Mouse (Mus musculus) MEL (cell line): ENCODE measurements around the gene Slc37a3.

ENCODE experiments used
- CHD1 ChIP-seq: IDR thresholded peaks from 2 replicates; pipeline ENCODE4 v1.6.1; 2012; ENCODE audit warnings: low read depth, mild to moderate bottlenecking, inconsistent platforms, low read length, improper control_type of control experiment
- CHD2 ChIP-seq: IDR thresholded peaks from 2 replicates; pipeline ENCODE4 v1.6.1; 2011; ENCODE audit warnings: low read length, improper control_type of control experiment
- CTCF ChIP-seq, 3 experiments: IDR thresholded peaks in 2 of 3; conservative IDR thresholded peaks in 1 of 3; 2 replicates each; pipeline ENCODE4 v1.5.1; 2011 to 2012; ENCODE audit warnings: low read length in 3 of 3, low read depth in 2 of 3, mild to moderate bottlenecking in 2 of 3, improper control_type of control experiment in 1 of 3, inconsistent platforms in 1 of 3, mixed read lengths in 1 of 3, moderate library complexity in 1 of 3; ENCODE audit not compliant: control insufficient read depth in 1 of 3, insufficient read depth in 1 of 3, poor library complexity in 1 of 3, severe bottlenecking in 1 of 3
- HCFC1 ChIP-seq: IDR thresholded peaks from 2 replicates; pipeline ENCODE4 v1.6.1; 2012; ENCODE audit warnings: low read depth, mild to moderate bottlenecking, inconsistent platforms, low read length, improper control_type of control experiment, moderate library complexity
- JUND ChIP-seq: IDR thresholded peaks from 2 replicates; pipeline ENCODE4 v1.6.1; 2011; ENCODE audit warnings: low read depth, mild to moderate bottlenecking, improper control_type of control experiment, low read length
- MAFK ChIP-seq: IDR thresholded peaks from 2 replicates; pipeline ENCODE4 v1.6.1; 2011; ENCODE audit warnings: low read depth, mild to moderate bottlenecking, low read length, improper control_type of control experiment, borderline replicate concordance
- POLR2A ChIP-seq, 2 experiments: IDR thresholded peaks; 2 replicates each; pipeline ENCODE4 v1.6.1; 2011 to 2012; ENCODE audit warnings: low read length in 2 of 2, mild to moderate bottlenecking in 2 of 2, control low read depth in 1 of 2, improper control_type of control experiment in 1 of 2, low read depth in 1 of 2, moderate library complexity in 1 of 2; ENCODE audit not compliant: control insufficient read depth in 1 of 2, insufficient read depth in 1 of 2, poor library complexity in 1 of 2
- TBP ChIP-seq: IDR thresholded peaks from 2 replicates; pipeline ENCODE4 v1.8.0; 2011; ENCODE audit warnings: low read depth, low read length, improper control_type of control experiment

DNA sequence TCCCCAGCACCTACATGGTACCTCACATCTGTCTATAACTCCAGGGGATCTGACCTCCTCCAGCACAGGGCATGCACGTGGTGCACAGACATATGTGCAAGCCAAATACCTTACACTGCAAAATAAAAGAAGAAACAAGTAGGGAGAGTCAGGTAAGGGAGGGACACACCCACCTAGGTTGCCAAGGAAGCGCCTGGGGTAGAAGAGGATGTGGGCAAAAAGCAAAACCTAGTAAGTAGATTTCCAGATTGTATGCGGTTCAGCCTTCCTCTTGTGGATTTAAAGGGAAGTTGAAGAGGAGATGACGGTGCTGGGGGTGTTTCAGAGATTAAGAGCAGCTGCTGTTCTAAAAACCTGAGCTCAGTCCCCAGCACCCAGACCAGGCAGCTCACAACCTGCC is 1.7 kb upstream of the Slc37a3 start:
- TF ChIP-seq HCFC1 (peak; percentile 50; the same call in 1 of the 2 replicates), POLR2A (IDR thresholded peaks at IDR 0.05; ENCODE audit: control insufficient read depth in 1 of 2, insufficient read depth in 1 of 2, low read depth in 1 of 2, low read length in 2 of 2, poor library complexity in 1 of 2) (no peak), JUND (no peak), CHD1 (no peak), CTCF (IDR thresholded peaks at IDR 0.05 in 2 of 3, conservative IDR thresholded peaks at IDR 0.05 in 1 of 3; ENCODE audit: control insufficient read depth in 1 of 3, insufficient read depth in 1 of 3, low read depth in 2 of 3, low read length in 3 of 3, poor library complexity in 1 of 3, severe bottlenecking in 1 of 3) (no peak), MAFK (peak; percentile 64; the same call in 1 of the 2 replicates), TBP (0 out of 2 replicates have a peak, but pooled peaks have one; percentile 25), CHD2 (no peak)
